Mouse (Mus musculus): ENCODE results near the gene Gckr.

DNA sequence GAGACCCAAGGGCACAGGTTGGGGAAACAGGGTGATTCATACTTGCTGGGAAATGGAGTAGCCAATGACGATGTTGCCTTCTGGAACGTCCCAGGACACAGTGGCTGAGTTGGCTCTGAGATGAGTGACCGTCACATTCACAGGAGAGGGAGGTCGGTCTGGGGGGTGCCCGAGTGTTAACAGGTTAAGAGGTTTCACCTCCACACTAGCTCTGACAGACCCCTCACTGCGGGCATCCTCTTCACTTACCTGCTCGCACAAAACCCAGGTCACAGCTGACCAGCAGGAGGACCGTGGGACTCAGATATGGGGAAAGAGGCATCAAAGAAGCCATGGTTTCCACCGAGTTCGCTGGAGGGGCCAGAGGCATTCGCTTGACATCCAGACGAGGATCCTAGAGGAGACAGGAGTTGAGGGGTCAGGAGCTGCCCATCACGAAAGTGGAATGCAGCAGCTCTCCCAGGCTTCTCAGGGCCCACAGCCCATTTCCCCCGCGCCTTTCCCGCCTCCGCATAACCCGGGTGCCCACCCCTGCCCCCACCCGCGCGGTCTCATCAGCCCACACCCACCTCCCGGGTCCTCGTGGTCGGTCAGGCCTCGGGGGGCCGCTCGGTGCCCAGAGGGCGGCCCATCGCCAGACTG, 2.2 kb upstream of the Gckr start:
- TF ChIP-seq POLR2A (IDR thresholded peaks at IDR 0.05; ENCODE audit: control insufficient read depth, extremely low read depth, insufficient read depth, low read length, poor library complexity) (no peak), CTCF (IDR thresholded peaks at IDR 0.05; ENCODE audit: borderline replicate concordance, control insufficient read depth, extremely low read depth, insufficient read depth, low read length, poor library complexity) (no peak)

All from thymus, adult 2 months (tissue).